Mouse (Mus musculus) lung, adult 10 weeks (tissue): ENCODE data around the gene Eps8. TPM values are rescaled to one million over a fixed set of nuclear protein-coding genes. Genes with fewer than 3 reads are reported as not detected.

Source experiments
- polyA plus RNA-seq: library from polyadenylated mRNA; stranded (reverse); fragments of 350-450 nt; fragmentation: Illumina TruSeq; extraction: RNeasy Lipid Tissue Mini Kit (QIAGEN cat#74804); gene quantifications from one replicate; pipeline ENCODE4 v1.2.3, GENCODE M21; 2014; ENCODE audit warnings: low read depth, low replicate concordance; ENCODE audit not compliant: insufficient read depth

The Eps8 gene
- 9.1 TPM for polyA plus RNA-seq

GRCm38 (mm10) chr6:137654776-137655175, at the start of gene Eps8:
TSS of gene Eps8 (minus strand) at chr6:137654876.

Other genes with a start within 250 kb of the Eps8 start
- gene Strap, start 80.2 kb upstream of the Eps8 start, polyA plus RNA-seq, result 51.8 TPM
- 10.7 TPM for gene Dera, start 99.7 kb upstream of the Eps8 start, polyA plus RNA-seq